Mouse (Mus musculus): ENCODE measurements at regions not wholly inside any gene's neighbourhood (a gene's known extent, or its start where the extent isn't known, plus 50 kb on each side); places are given as distances from the start of the nearest gene placed in this dataset.

DNA sequence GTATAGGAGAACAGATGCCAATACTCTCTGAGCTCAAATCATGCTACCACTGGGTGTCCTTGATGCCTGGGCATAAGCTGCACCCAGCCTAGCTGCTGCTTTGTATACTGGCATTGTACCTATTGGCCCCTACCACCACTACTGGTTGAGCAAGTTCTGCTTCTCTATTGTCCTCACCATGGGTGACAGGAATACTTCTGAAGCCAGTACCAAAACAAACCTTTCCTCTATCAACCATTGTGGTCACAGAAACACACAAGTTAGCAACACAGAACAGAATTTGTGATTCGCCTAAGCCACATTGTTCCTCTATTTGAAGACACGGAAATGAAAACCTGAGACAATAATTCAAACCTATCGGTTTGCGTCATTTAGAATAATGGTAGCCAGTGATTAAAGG, 274.3 kb upstream of the Clnk start:
- TF ChIP-seq GATA1 (IDR thresholded peaks at IDR 0.05; ENCODE audit: borderline replicate concordance, low read length) (no peak), FLI1 (IDR thresholded peaks at IDR 0.05; ENCODE audit: low read length) (no peak)

Data from megakaryocyte, embryonic 14.5 days (primary cell).